Mouse (Mus musculus) gastrocnemius, postnatal 4 days (tissue): ENCODE results near the gene Theg. TPM values are rescaled to one million over a fixed set of nuclear protein-coding genes. Genes with fewer than 3 reads are reported as not detected.
A peak's percentile ranks its signal among the peaks of the same experiment; 100 is the strongest.

Experiments
- DNase-seq, 2 experiments: peaks; one replicate each; pipeline ENCODE4 v3.0.0; 2021 to 2022; ENCODE audit warnings: low spot score in 2 of 2, mixed read lengths in 2 of 2
- total RNA-seq, 2 experiments: library from RNA; stranded (reverse); gene quantifications; 2 replicates each; pipeline ENCODE4 v1.2.3; 2021

Gene Theg
- total RNA-seq, 2 experiments from 2014 or later = not detected

- peak in 1 of 2 experiments; percentile 55 for DNase-seq
Observed at GRCm38 (mm10) chr10:79594872-79595589, 7.9 kb upstream of the Theg start.

GRCm38 (mm10) chr10:79594111-79594510 lies 7.0 kb upstream of the Theg start:
- no peak for DNase-seq

- no peak for DNase-seq
Observed at GRCm38 (mm10) chr10:79590702-79591101, 3.6 kb upstream of the Theg start.

GRCm38 (mm10) chr10:79587752-79588126 lies 608 bp upstream of the Theg start:
- DNase-seq = no peak

- DNase-seq = no peak
Observed at GRCm38 (mm10) chr10:79586243-79586642, 888 bp downstream of the Theg start.

GRCm38 (mm10) chr10:79585723-79586122 lies 1.4 kb downstream of the Theg start:
- DNase-seq = no peak

- no peak for DNase-seq
Observed at GRCm38 (mm10) chr10:79585136-79585535, 2.0 kb downstream of the Theg start.

- no peak for DNase-seq
Observed at GRCm38 (mm10) chr10:79584426-79584825, 2.7 kb downstream of the Theg start.

- no peak for DNase-seq
Observed at GRCm38 (mm10) chr10:79584021-79584420, 3.1 kb downstream of the Theg start.

- DNase-seq = no peak
Observed at GRCm38 (mm10) chr10:79581501-79581900, 5.6 kb downstream of the Theg start.

GRCm38 (mm10) chr10:79580811-79581210 lies 6.3 kb downstream of the Theg start:
- DNase-seq = peak in 1 of 2 experiments; percentile 50

GRCm38 (mm10) chr10:79580356-79580755 lies 6.8 kb downstream of the Theg start:
- no peak for DNase-seq

GRCm38 (mm10) chr10:79579781-79580180 lies 7.3 kb downstream of the Theg start:
- no peak for DNase-seq

- DNase-seq = no peak
Observed at GRCm38 (mm10) chr10:79578891-79579290, 8.2 kb downstream of the Theg start.

GRCm38 (mm10) chr10:79578276-79578675 lies 8.9 kb downstream of the Theg start:
- no peak for DNase-seq

- DNase-seq = no peak
Observed at GRCm38 (mm10) chr10:79577376-79577775, 9.8 kb downstream of the Theg start.

- DNase-seq = no peak
Observed at GRCm38 (mm10) chr10:79575754-79576153, 11.4 kb downstream of the Theg start.

- DNase-seq = no peak
Observed at GRCm38 (mm10) chr10:79574796-79575195, 12.3 kb downstream of the Theg start.

GRCm38 (mm10) chr10:79574350-79574749 lies 12.8 kb downstream of the Theg start:
- no peak for DNase-seq

GRCm38 (mm10) chr10:79573611-79574010 lies 13.5 kb downstream of the Theg start:
- DNase-seq = no peak

GRCm38 (mm10) chr10:79571314-79571713 lies 15.8 kb downstream of the Theg start:
- no peak for DNase-seq

GRCm38 (mm10) chr10:79569921-79570320 lies 17.2 kb downstream of the Theg start:
- DNase-seq = no peak

GRCm38 (mm10) chr10:79559716-79560115 lies 27.4 kb downstream of the Theg start:
- no peak for DNase-seq
